Mouse (Mus musculus): ENCODE results near the gene Gbe1. TPM values are rescaled to one million over a fixed set of nuclear protein-coding genes. Genes with fewer than 3 reads are reported as not detected.
A peak's percentile ranks its signal among the peaks of the same experiment; 100 is the strongest.

Gbe1 gene
- polyA plus RNA-seq, 1 experiment from 2014 or later: 35.8 TPM

DNA sequence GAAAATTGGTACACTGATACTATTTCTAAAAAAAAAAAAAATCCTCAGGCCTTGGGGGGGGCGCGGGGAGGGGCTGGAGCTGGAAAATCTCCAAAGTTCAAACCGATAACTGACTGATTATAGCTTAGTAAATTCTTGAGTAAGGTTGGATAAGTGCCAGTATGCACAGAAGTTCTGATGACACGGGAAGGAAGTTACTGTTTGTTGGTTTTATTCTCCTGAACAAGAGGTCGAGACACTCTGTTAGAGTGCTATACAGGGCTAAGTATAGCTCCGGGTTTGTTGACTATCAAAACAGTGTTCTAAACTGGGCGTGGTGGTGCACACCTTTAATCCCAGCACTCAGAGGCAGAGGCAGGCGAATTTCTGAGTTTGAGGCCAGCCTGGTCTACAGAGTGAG lies 36.3 kb downstream of the Gbe1 start:
- no peak for ATAC-seq (replicated peaks; ENCODE audit: low FRiP score, low read depth)
- no peaks in the 10 kb centered on the region for H3K27me3 ChIP-seq (ENCODE audit: insufficient read depth, low read length)
- 57% methylated on average over 8 of the region's 8 CpGs for WGBS
- H3K36me3 ChIP-seq (ENCODE audit: insufficient read depth, low read length): no peaks in the 10 kb centered on the region
- no peak for TF ChIP-seq CTCF (IDR thresholded peaks at IDR 0.05; ENCODE audit: low read depth)
- DNase-seq (ENCODE audit: low spot score): no peak
- no peaks in the 10 kb centered on the region for H3K4me1 ChIP-seq (replicated peaks; ENCODE audit: insufficient read depth, low read length)
- no peak overlapping the region for H3K27ac ChIP-seq
- H3K9ac ChIP-seq (ENCODE audit: low read depth, low read length): no peak overlapping the region
- H3K4me3 ChIP-seq (replicated peaks; ENCODE audit: low read depth, low read length): no peak overlapping the region
- H3K9me3 ChIP-seq (replicated peaks; ENCODE audit: low read length): no peaks in the 10 kb centered on the region
- H3K4me2 ChIP-seq (ENCODE audit: low read length): no peak overlapping the region

DNA sequence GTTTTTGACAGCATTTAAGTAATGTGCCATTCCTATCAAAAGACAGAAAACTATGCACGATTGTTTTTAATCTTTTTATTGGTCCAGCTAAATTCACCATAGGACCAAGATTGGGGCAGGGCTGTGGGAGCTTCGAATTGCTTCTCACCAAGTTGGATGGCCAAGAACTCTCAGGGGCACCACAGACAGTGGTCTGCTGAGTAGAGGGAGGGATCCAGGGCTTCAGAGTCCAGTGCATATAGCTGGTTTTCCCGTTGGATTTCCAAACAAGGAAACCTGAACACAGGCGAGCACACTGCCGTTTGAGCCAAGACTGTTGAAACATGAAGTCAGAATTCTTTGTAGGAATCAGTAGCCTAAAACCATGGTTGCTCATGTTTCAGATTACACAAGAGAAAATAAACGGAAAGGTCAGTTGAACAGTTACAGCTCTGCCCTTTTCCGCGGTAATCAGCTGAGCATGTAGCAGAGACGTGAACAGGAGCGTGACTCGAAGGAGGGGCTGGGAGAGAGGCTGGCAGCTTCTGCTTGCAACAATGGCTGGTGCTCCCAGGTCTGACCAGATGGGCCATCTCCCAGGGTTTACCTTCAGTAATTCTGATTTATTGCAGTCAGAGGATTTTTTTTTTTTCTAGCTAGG lies 38.0 kb downstream of the Gbe1 start:
- Histone ChIP-seq H3K4me2 (ENCODE audit: low read length) (peak overlapping the region; percentile 39), H3K27me3 (ENCODE audit: insufficient read depth, low read length) (no peaks in the 10 kb centered on the region), H3K4me3 (replicated peaks; ENCODE audit: low read depth, low read length) (no peak overlapping the region), H3K9me3 (replicated peaks; ENCODE audit: low read length) (no peaks in the 10 kb centered on the region), H3K4me1 (replicated peaks; ENCODE audit: insufficient read depth, low read length) (no peaks in the 10 kb centered on the region), H3K36me3 (ENCODE audit: insufficient read depth, low read length) (no peaks in the 10 kb centered on the region), H3K9ac (ENCODE audit: low read depth, low read length) (no peak overlapping the region), H3K27ac (0 out of 2 replicates have a peak overlapping the region, but pooled peaks have one; percentile 38)
- WGBS: 13% methylated on average over 11 of the region's 11 CpGs
- DNase-seq (ENCODE audit: low spot score): peak; percentile 88
- no peak for TF ChIP-seq CTCF (IDR thresholded peaks at IDR 0.05; ENCODE audit: low read depth)
- peak; percentile 95 for ATAC-seq (replicated peaks; ENCODE audit: low FRiP score, low read depth)

DNA sequence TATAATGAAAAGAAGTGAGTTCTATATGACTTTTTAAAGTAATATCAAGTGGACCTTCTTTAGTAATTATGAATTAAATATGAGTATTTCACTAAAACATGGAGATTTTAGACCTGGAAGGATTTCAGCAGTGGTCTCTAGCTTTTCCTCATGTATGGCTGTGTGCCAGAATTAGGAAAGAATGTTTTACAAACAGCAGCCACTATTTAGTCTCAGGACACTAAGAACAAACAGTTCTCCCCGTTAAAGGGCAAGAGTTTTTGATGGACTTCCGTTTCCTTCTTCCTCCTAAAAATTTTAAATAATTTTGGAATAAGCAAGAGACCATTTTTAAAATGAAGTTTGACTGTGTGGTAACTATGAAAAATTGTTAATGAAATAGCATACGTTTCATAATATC lies 38.8 kb downstream of the Gbe1 start:
- H3K9ac ChIP-seq (ENCODE audit: low read depth, low read length): no peak overlapping the region
- 35% methylated on average over 3 of the region's 3 CpGs for WGBS
- no peak for ATAC-seq (replicated peaks; ENCODE audit: low FRiP score, low read depth)
- no peaks in the 10 kb centered on the region for H3K27me3 ChIP-seq (ENCODE audit: insufficient read depth, low read length)
- no peak overlapping the region for H3K4me3 ChIP-seq (replicated peaks; ENCODE audit: low read depth, low read length)
- H3K9me3 ChIP-seq (replicated peaks; ENCODE audit: low read length): no peaks in the 10 kb centered on the region
- no peaks in the 10 kb centered on the region for H3K36me3 ChIP-seq (ENCODE audit: insufficient read depth, low read length)
- no peak overlapping the region for H3K4me2 ChIP-seq (ENCODE audit: low read length)
- H3K27ac ChIP-seq: no peak overlapping the region
- no peak for TF ChIP-seq CTCF (IDR thresholded peaks at IDR 0.05; ENCODE audit: low read depth)
- H3K4me1 ChIP-seq (replicated peaks; ENCODE audit: insufficient read depth, low read length): no peaks in the 10 kb centered on the region
- peak; percentile 63 for DNase-seq (ENCODE audit: low spot score)

DNA sequence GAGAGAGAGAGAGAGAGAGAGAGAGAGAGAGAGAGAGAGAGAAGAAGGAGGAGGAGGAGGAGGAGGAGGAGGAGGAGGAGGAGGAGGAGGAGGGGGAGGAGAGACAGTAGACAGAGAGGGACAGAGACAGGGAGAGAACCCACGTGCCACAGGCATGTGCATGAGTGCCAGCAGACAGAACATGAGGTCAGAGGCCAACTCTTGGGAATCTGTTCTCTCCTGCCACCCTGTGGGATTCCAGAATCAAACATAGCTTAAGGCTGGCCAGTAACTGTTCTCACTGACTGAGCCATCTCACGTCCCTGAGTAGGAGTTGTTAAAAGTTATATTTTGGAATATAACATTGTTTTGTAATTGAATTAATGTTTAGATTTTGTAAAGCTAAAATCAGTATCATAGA lies 39.3 kb downstream of the Gbe1 start:
- Histone ChIP-seq H3K27me3 (ENCODE audit: insufficient read depth, low read length) (no peaks in the 10 kb centered on the region), H3K4me3 (replicated peaks; ENCODE audit: low read depth, low read length) (no peak overlapping the region), H3K9ac (ENCODE audit: low read depth, low read length) (no peak overlapping the region), H3K36me3 (ENCODE audit: insufficient read depth, low read length) (no peaks in the 10 kb centered on the region), H3K4me1 (replicated peaks; ENCODE audit: insufficient read depth, low read length) (no peaks in the 10 kb centered on the region), H3K27ac (no peak overlapping the region), H3K9me3 (replicated peaks; ENCODE audit: low read length) (no peaks in the 10 kb centered on the region), H3K4me2 (ENCODE audit: low read length) (no peak overlapping the region)
- peak; percentile 52; the same call in 1 of the 2 replicates for TF ChIP-seq CTCF (IDR thresholded peaks at IDR 0.05; ENCODE audit: low read depth)
- DNase-seq (ENCODE audit: low spot score) (peak; percentile 62), ATAC-seq (replicated peaks; ENCODE audit: low FRiP score, low read depth) (peak; percentile 81)
- 31% methylated on average over 2 of the region's 2 CpGs for WGBS

DNA sequence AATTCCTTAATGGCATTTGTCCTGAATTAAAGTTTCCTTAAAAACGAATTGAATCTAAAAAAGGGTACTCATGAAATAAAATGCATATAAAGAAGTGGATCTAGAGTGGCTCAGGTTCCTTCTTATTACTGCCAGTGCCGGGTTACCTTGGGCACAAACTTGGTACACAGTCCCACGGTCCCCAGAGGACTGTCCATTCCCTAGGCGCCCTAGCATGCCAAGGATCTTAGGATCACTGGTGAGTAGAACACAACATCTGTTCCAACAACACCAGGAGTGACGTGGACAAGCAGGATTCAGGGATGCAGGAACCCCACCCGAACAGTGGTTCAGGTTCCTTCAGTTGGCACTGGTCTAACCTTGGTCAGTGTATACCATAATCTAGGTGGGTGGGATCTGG lies 44.6 kb downstream of the Gbe1 start:
- H3K27ac ChIP-seq: no peak overlapping the region
- H3K27me3 ChIP-seq (ENCODE audit: insufficient read depth, low read length): no peaks in the 10 kb centered on the region
- H3K9ac ChIP-seq (ENCODE audit: low read depth, low read length): no peak overlapping the region
- H3K4me2 ChIP-seq (ENCODE audit: low read length): no peak overlapping the region
- no peak overlapping the region for H3K4me3 ChIP-seq (replicated peaks; ENCODE audit: low read depth, low read length)
- 94% methylated on average over 6 of the region's 6 CpGs for WGBS
- no peak for TF ChIP-seq CTCF (IDR thresholded peaks at IDR 0.05; ENCODE audit: low read depth)
- no peaks in the 10 kb centered on the region for H3K9me3 ChIP-seq (replicated peaks; ENCODE audit: low read length)
- H3K36me3 ChIP-seq (ENCODE audit: insufficient read depth, low read length): peaks cover 9% of the 10 kb centered on the region; the same call in 1 of the 2 replicates
- ATAC-seq (replicated peaks; ENCODE audit: low FRiP score, low read depth) (no peak), DNase-seq (ENCODE audit: low spot score) (no peak)
- no peaks in the 10 kb centered on the region for H3K4me1 ChIP-seq (replicated peaks; ENCODE audit: insufficient read depth, low read length)

DNA sequence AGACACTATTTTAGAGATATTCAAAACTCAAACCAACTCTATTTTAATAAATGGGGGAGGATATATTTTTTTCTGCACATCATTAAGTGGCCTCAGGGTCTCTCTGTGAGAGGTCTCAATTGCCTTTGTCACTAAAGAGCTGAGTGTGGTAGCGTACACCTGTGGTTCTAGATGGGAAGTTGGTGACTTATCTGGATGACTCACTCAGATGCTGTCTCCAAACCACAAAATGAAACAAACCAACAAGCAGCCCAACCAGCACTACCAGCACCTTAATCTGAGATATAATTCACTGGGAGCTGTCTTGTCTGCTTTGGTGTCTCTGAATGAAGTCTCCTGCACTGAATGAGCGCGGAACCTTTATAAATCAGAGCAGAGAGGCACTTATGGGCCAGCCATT lies 51.5 kb downstream of the Gbe1 start:
- Histone ChIP-seq H3K9me3 (replicated peaks; ENCODE audit: low read length) (no peaks in the 10 kb centered on the region), H3K4me3 (replicated peaks; ENCODE audit: low read depth, low read length) (no peak overlapping the region), H3K27me3 (ENCODE audit: insufficient read depth, low read length) (no peaks in the 10 kb centered on the region), H3K27ac (no peak overlapping the region), H3K4me2 (ENCODE audit: low read length) (no peak overlapping the region), H3K9ac (ENCODE audit: low read depth, low read length) (no peak overlapping the region), H3K36me3 (ENCODE audit: insufficient read depth, low read length) (peaks cover 9% of the 10 kb centered on the region; the same call in 1 of the 2 replicates), H3K4me1 (replicated peaks; ENCODE audit: insufficient read depth, low read length) (no peaks in the 10 kb centered on the region)
- no peak for TF ChIP-seq CTCF (IDR thresholded peaks at IDR 0.05; ENCODE audit: low read depth)
- ATAC-seq (replicated peaks; ENCODE audit: low FRiP score, low read depth) (no peak), DNase-seq (ENCODE audit: low spot score) (no peak)
- WGBS: 88% methylated on average over 3 of the region's 3 CpGs

DNA sequence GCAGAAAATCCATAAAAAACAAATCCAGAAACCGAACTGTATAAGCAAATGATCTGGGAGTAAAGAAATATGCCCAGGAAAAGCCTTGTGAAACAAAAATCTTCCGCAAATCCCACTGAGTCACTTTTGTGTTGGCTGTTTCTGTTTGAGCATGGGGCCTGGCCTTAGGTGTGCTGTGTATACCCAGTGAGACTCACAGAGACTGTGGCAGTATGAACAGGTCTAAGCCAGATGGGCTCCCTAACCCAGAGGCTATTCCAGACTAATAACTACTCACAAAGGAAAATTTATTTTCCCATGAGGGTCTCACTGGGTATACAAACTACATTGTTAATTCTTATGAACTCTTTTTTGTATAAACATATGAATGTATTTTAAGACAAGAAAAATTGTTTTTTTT lies 67.3 kb downstream of the Gbe1 start:
- H3K9me3 ChIP-seq (replicated peaks; ENCODE audit: low read length): no peaks in the 10 kb centered on the region
- H3K4me2 ChIP-seq (ENCODE audit: low read length): no peak overlapping the region
- DNase-seq (ENCODE audit: low spot score): no peak
- WGBS: 86% methylated on average over 2 of the region's 2 CpGs
- no peak overlapping the region for H3K9ac ChIP-seq (ENCODE audit: low read depth, low read length)
- no peak overlapping the region for H3K4me3 ChIP-seq (replicated peaks; ENCODE audit: low read depth, low read length)
- ATAC-seq (replicated peaks; ENCODE audit: low FRiP score, low read depth): no peak
- H3K27me3 ChIP-seq (ENCODE audit: insufficient read depth, low read length): no peaks in the 10 kb centered on the region
- TF ChIP-seq CTCF (IDR thresholded peaks at IDR 0.05; ENCODE audit: low read depth): no peak
- no peaks in the 10 kb centered on the region for H3K4me1 ChIP-seq (replicated peaks; ENCODE audit: insufficient read depth, low read length)
- H3K27ac ChIP-seq: no peak overlapping the region
- no peaks in the 10 kb centered on the region for H3K36me3 ChIP-seq (ENCODE audit: insufficient read depth, low read length)

All from kidney, postnatal 0 days (tissue).